Mouse (Mus musculus) forebrain, embryonic 16.5 days (tissue): ENCODE results near the gene Dyx1c1. TPM values are rescaled to one million over a fixed set of nuclear protein-coding genes. Genes with fewer than 3 reads are reported as not detected.
A peak's percentile ranks its signal among the peaks of the same experiment; 100 is the strongest.

Experiments
- ATAC-seq: fragments of 200-750 bp; cut with Nextera tagmentation; 2 replicates; pipeline ENCODE4 v1.8.0; 2017; ENCODE audit warnings: mild to moderate bottlenecking, moderate library complexity
- H3K27ac ChIP-seq: fragments of 300-500 bp; sonication (generic); 2 replicates; pipeline ENCODE4 v1.5.1; 2014; ENCODE audit warnings: low read length, control low read depth
- H3K27me3 ChIP-seq: fragments of 300-500 bp; sonication (generic); replicated peaks from 2 replicates; pipeline ENCODE4 v1.6.1; 2014; ENCODE audit warnings: low read length; ENCODE audit not compliant: control insufficient read depth, insufficient read depth
- H3K36me3 ChIP-seq: fragments of 300-500 bp; sonication (generic); 2 replicates; pipeline ENCODE4 v1.6.1; 2014; ENCODE audit not compliant: control insufficient read depth, insufficient read depth
- H3K4me1 ChIP-seq: fragments of 300-500 bp; sonication (generic); replicated peaks from 2 replicates; pipeline ENCODE4 v1.6.1; 2014; ENCODE audit warnings: low read length; ENCODE audit not compliant: control insufficient read depth, insufficient read depth
- H3K4me2 ChIP-seq: fragments of 300-500 bp; sonication (generic); 2 replicates; pipeline ENCODE4 v1.6.1; 2014; ENCODE audit warnings: mild to moderate bottlenecking, low read length, control low read depth
- H3K4me3 ChIP-seq: fragments of 300-500 bp; sonication (generic); replicated peaks from 2 replicates; pipeline ENCODE4 v1.5.1; 2014; ENCODE audit warnings: mild to moderate bottlenecking, low read length, control low read depth
- H3K9ac ChIP-seq: fragments of 300-500 bp; sonication (generic); replicated peaks from 2 replicates; pipeline ENCODE4 v1.6.1; 2014; ENCODE audit warnings: low read depth, low read length, control low read depth
- H3K9me3 ChIP-seq: fragments of 300-500 bp; sonication (generic); 2 replicates; pipeline ENCODE4 v1.6.1; 2016; ENCODE audit warnings: low read length; ENCODE audit not compliant: control insufficient read depth
- WGBS: fragments of 180-500 bp; shearing (Covaris S2); extraction: QIAGEN DNeasy Blood & Tissue Kit; methylation state at CpG from one replicate; pipeline ENCODE4 v1.1.7; 2014; 5-methylcytosine and 5-hydroxymethylcytosine counted together
- polyA plus RNA-seq: library from polyadenylated mRNA; unstranded; fragments of >200 nt; fragmentation: Nextera tagmentation; extraction: Ambion mirVana; gene quantifications from 2 replicates; pipeline ENCODE4 v1.2.1, GENCODE M21; 2015

The Dyx1c1 gene
- polyA plus RNA-seq, 1 experiment from 2014 or later: 1.8 TPM

DNA sequence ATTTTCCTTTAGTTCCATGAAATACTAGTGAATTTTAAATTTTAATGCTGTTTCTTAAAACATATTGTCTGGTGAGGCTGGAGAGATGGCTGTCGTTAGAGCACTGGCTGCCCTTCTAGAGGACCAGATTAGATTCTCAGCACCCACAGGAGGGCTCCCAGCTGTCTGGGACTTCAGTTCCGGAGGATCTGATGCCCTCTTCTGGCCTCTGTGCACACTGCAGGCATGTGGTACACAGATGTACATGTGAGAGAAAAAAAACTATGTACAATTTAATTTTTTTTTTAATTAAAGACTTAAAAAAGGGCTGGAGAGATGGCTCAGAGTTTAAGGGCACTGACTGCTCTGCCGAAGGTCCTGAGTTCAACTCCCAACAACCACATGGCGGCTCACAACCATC is 23.3 kb upstream of the Dyx1c1 start:
- no peaks in the 10 kb centered on the region; the same call in 1 of the 2 replicates for H3K4me1 ChIP-seq
- no peak overlapping the region for H3K27ac ChIP-seq
- 89% methylated on average over 4 of the region's 4 CpGs for whole genome bisulfite sequencing
- no peak for ATAC-seq
- H3K9ac ChIP-seq: no peak overlapping the region
- H3K36me3 ChIP-seq: no peaks in the 10 kb centered on the region
- H3K4me2 ChIP-seq: no peak overlapping the region
- H3K9me3 ChIP-seq: no peaks in the 10 kb centered on the region
- H3K4me3 ChIP-seq: no peak overlapping the region
- H3K27me3 ChIP-seq: no peaks in the 10 kb centered on the region

- Histone ChIP-seq H3K9ac (no peak overlapping the region), H3K36me3 (no peaks in the 10 kb centered on the region), H3K27me3 (no peaks in the 10 kb centered on the region), H3K4me3 (no peak overlapping the region), H3K9me3 (no peaks in the 10 kb centered on the region), H3K4me1 (no peaks in the 10 kb centered on the region; the same call in 1 of the 2 replicates), H3K27ac (no peak overlapping the region), H3K4me2 (no peak overlapping the region)
- no peak for ATAC-seq
- 81% methylated on average over 2 of the region's 2 CpGs for WGBS
Observed at GRCm38 (mm10) chr9:72936301-72936700, 22.3 kb upstream of the Dyx1c1 start.

DNA sequence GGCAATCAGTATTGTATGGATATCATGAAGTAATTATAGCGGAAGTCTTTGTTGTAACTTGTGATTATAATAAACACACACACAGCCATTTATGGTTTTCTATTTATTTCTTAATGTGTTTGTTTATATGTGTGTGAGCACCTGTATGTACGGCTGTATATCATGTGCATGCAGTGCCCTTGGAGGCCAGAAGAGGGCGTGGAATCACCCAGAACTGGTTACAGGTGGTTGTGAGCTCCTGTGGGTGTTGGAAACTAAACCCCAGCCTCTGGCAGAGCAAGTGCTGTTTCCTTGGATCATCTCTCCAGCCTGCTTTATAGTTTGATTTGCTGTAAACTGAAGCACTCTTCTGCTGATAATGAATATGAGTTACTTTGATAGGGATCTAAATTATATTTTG is 15.2 kb upstream of the Dyx1c1 start:
- Histone ChIP-seq H3K4me3 (no peak overlapping the region), H3K4me1 (no peaks in the 10 kb centered on the region), H3K36me3 (peaks cover 22% of the 10 kb centered on the region), H3K27me3 (no peaks in the 10 kb centered on the region), H3K9me3 (peaks cover 3% of the 10 kb centered on the region), H3K4me2 (no peak overlapping the region), H3K9ac (no peak overlapping the region), H3K27ac (no peak overlapping the region)
- no peak for ATAC-seq
- WGBS: 57% methylated on average over 3 of the region's 3 CpGs

DNA sequence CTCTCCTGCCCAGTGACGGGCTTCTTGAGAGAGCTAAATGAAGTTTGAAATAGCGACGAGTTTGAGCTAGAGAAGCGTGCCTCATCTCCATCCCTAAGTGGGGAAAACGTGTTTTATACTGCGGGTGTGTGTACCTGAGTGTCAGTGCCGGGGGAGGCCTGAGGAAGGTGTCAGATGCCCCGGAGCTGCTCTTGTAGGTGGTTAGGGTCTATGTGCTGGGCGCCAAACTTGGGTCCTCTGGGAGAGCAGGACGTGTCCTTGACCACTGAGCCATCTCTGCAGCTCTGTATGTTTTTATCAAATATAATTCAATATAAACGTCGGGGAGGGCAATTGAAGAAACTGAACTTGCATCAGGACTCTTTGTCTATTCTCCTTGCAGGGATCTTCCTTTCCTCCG is 14.3 kb upstream of the Dyx1c1 start:
- H3K4me2 ChIP-seq: no peak overlapping the region
- no peak overlapping the region for H3K9ac ChIP-seq
- H3K9me3 ChIP-seq: peaks cover 3% of the 10 kb centered on the region
- no peak overlapping the region for H3K27ac ChIP-seq
- WGBS: 94% methylated on average over 13 of the region's 13 CpGs
- H3K4me3 ChIP-seq: no peak overlapping the region
- H3K36me3 ChIP-seq: peaks cover 22% of the 10 kb centered on the region
- H3K4me1 ChIP-seq: no peaks in the 10 kb centered on the region
- no peak for ATAC-seq
- H3K27me3 ChIP-seq: no peaks in the 10 kb centered on the region

DNA sequence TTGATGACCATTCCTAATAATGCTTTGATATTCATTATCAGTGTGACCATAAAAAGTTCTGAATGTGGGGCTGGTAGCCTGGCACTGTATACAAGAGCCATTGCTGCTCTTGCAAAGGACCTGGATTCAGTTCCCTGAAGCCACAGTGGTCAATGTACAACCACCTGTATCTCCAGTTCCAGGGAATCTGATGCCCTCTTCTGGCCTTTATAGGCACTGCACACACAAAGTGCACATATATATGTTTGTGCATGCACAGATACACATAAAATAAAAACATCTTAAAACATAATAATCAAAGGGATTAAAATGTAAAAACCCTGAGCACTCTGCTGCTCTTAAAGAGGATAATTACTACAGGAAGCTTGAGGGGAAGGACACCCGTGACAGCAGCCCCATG is 11.6 kb upstream of the Dyx1c1 start:
- Histone ChIP-seq H3K4me1 (no peaks in the 10 kb centered on the region), H3K27me3 (no peaks in the 10 kb centered on the region), H3K9ac (no peak overlapping the region), H3K4me3 (no peak overlapping the region), H3K4me2 (no peak overlapping the region), H3K9me3 (peaks cover 3% of the 10 kb centered on the region), H3K27ac (no peak overlapping the region), H3K36me3 (peaks cover 22% of the 10 kb centered on the region)
- no peak for ATAC-seq
- 92% methylated on average over 1 of the region's 1 CpGs for WGBS

GRCm38 (mm10) chr9:72949572-72949971 is 9.0 kb upstream of the Dyx1c1 start:
- no peaks in the 10 kb centered on the region for H3K27me3 ChIP-seq
- no peaks in the 10 kb centered on the region for H3K4me1 ChIP-seq
- 78% methylated on average over 7 of the region's 7 CpGs for WGBS
- no peak overlapping the region for H3K9ac ChIP-seq
- ATAC-seq: no peak
- H3K27ac ChIP-seq: 0 out of 2 replicates have a peak overlapping the region, but pooled peaks have one; percentile 14
- H3K4me2 ChIP-seq: no peak overlapping the region
- H3K4me3 ChIP-seq: no peak overlapping the region
- peaks cover 3% of the 10 kb centered on the region for H3K9me3 ChIP-seq
- peaks cover 22% of the 10 kb centered on the region for H3K36me3 ChIP-seq

DNA sequence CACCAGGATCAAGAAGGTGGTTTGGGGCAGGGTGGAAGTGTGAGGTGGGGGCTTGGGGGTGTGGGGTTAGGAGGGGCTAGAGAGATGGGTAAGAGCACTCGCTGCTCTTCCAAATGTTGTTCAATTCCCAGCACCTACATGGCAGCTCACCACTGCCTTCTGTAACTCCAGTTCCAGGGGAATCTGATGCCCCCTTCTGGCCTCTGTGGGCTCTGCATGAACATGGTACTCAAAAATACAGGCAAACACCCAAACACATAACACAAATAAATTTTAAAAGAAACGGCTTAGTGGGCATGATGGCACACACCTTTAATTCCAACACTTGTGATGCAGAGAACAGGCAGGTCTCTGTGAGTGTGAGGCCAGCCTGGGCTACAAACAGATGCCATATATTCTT is 3.8 kb upstream of the Dyx1c1 start:
- no peaks in the 10 kb centered on the region for H3K36me3 ChIP-seq
- H3K27me3 ChIP-seq: no peaks in the 10 kb centered on the region
- H3K9me3 ChIP-seq: no peaks in the 10 kb centered on the region
- no peak for ATAC-seq
- no peak overlapping the region for H3K9ac ChIP-seq
- peaks cover 8% of the 10 kb centered on the region for H3K4me1 ChIP-seq
- no peak overlapping the region for H3K4me2 ChIP-seq
- H3K27ac ChIP-seq: no peak overlapping the region
- H3K4me3 ChIP-seq: no peak overlapping the region
- WGBS: 53% methylated on average over 2 of the region's 2 CpGs

DNA sequence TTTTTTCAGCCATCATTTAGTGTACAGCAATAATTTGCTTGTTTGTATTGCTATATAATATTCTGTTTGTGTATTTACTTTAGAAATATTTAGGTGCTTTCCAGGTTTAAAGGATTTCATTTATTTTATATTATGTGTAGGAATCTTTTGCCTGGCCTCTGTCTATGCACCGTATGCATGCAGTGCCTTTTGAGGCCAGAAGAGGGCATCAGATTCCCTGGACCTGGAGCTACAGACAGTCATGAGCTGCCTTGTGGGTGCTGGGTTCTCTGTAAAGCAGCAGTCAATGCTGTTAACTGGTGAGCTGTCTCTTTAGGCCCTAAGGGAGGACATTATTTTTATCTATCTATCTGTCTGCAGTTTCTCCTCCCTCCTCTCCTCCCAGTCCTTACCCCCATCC is 3.0 kb upstream of the Dyx1c1 start:
- ATAC-seq: no peak
- Histone ChIP-seq H3K27me3 (no peaks in the 10 kb centered on the region), H3K4me3 (no peak overlapping the region), H3K27ac (no peak overlapping the region), H3K9me3 (no peaks in the 10 kb centered on the region), H3K9ac (no peak overlapping the region), H3K4me1 (peaks cover 8% of the 10 kb centered on the region), H3K4me2 (no peak overlapping the region), H3K36me3 (no peaks in the 10 kb centered on the region)
- 24% methylated on average over 1 of the region's 1 CpGs for WGBS

- Histone ChIP-seq H3K36me3 (no peaks in the 10 kb centered on the region), H3K4me3 (no peak overlapping the region), H3K27me3 (no peaks in the 10 kb centered on the region), H3K9ac (no peak overlapping the region), H3K4me2 (no peak overlapping the region), H3K27ac (no peak overlapping the region), H3K9me3 (no peaks in the 10 kb centered on the region), H3K4me1 (peaks cover 8% of the 10 kb centered on the region)
- WGBS: 76% methylated on average over 8 of the region's 8 CpGs
- no peak for ATAC-seq
Observed at GRCm38 (mm10) chr9:72961346-72961745, 2.8 kb downstream of the Dyx1c1 start.

DNA sequence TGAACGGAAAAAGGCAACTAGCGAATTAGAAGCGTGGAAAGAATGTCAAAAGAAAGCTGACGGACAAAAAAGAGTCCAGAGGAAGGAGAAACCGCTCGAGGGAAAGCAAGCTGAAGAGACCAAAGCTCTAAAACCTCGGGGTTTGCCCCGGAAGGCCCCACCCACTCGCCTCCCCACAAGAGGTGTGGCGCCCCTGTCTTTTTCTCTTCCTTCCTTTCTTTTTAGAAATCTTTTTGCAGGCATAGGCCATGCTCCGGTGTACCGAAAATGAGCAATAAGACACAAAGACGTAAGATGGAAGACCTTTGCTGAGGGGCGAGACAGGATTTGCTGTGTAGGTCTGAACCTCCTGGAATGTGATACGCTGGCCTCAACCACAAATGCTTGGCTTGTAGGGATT is 3.4 kb downstream of the Dyx1c1 start:
- Histone ChIP-seq H3K27me3 (no peaks in the 10 kb centered on the region), H3K27ac (no peak overlapping the region), H3K9ac (no peak overlapping the region), H3K4me2 (no peak overlapping the region), H3K36me3 (no peaks in the 10 kb centered on the region), H3K4me3 (no peak overlapping the region), H3K9me3 (no peaks in the 10 kb centered on the region), H3K4me1 (peaks cover 8% of the 10 kb centered on the region)
- 78% methylated on average over 15 of the region's 15 CpGs for WGBS
- ATAC-seq: no peak
